Mouse (Mus musculus) hematopoietic stem cell, adult 5-6 weeks (primary cell): ENCODE results near the gene Olfr1135. TPM values are rescaled to one million over a fixed set of nuclear protein-coding genes. Genes with fewer than 3 reads are reported as not detected.

Experiments
- ATAC-seq, 2 experiments: fragments of 125-278 bp in 1 of 2; replicated peaks in 1 of 2; 2 replicates each; pipeline ENCODE4 v1.8.0; 2016 to 2017; ENCODE audit warnings: inconsistent platforms in 2 of 2, mild to moderate bottlenecking in 2 of 2, moderate number of reproducible peaks in 2 of 2, low read depth in 1 of 2, moderate TSS enrichment in 1 of 2; ENCODE audit not compliant: low FRiP score in 2 of 2, poor library complexity in 2 of 2, severe bottlenecking in 2 of 2, insufficient read depth in 1 of 2, low TSS enrichment in 1 of 2
- total RNA-seq: library from RNA; stranded (forward); fragments of 172-1452, 232-1000 nt; gene quantifications from 2 replicates; pipeline ENCODE4 v1.2.3, GENCODE M21; 2017

The Olfr1135 gene
- total RNA-seq, result not detected in 2 replicates

- ATAC-seq, result no peak
Measured at GRCm38 (mm10) chr2:87673564-87673963, at the start of gene Olfr1135. Olfr1135 (minus strand) TSS chr2:87673664.

GRCm38 (mm10) chr2:87713079-87713478 lies 39.6 kb upstream of the Olfr1135 start, which contains the start of gene Olfr1137:
Olfr1137 (minus strand) TSS chr2:87713179.
- ATAC-seq, result no peak

GRCm38 (mm10) chr2:87693847-87694246 lies 20.4 kb upstream of the Olfr1135 start, which contains the start of gene Olfr1136:
Olfr1136 (minus strand) TSS chr2:87693947.
- ATAC-seq, result no peak

GRCm38 (mm10) chr2:87658360-87658759 lies 15.1 kb downstream of the Olfr1135 start, which contains the start of gene Olfr1134:
Olfr1134 (minus strand) TSS chr2:87658460.
- no peak for ATAC-seq

GRCm38 (mm10) chr2:87647274-87647673 lies 26.2 kb downstream of the Olfr1135 start, which contains the start of gene Olfr1133:
Olfr1133 (minus strand) TSS chr2:87647374.
- no peak for ATAC-seq

- no peak for ATAC-seq
Measured at GRCm38 (mm10) chr2:87642441-87642840, 31.0 kb downstream of the Olfr1135 start.

GRCm38 (mm10) chr2:87637435-87637834 lies 36.0 kb downstream of the Olfr1135 start, which contains the start of gene Olfr1132:
Olfr1132 (minus strand) TSS chr2:87637535.
- no peak for ATAC-seq

GRCm38 (mm10) chr2:87626804-87627203 lies 46.7 kb downstream of the Olfr1135 start, which contains the start of gene Olfr1131:
Olfr1131 (plus strand) TSS chr2:87627104.
- no peak for ATAC-seq

Other genes with a start within 250 kb of the Olfr1135 start
- gene Olfr1124, start 243.4 kb downstream of the Olfr1135 start, total RNA-seq, result not detected in 2 replicates
- not detected in 2 replicates for gene Olfr1126, start 219.7 kb downstream of the Olfr1135 start, total RNA-seq
- not detected in 2 replicates for gene Pramel7, start 176.6 kb downstream of the Olfr1135 start, total RNA-seq
- gene Pramel6, start 167.1 kb downstream of the Olfr1135 start, total RNA-seq, result not detected in 2 replicates
- gene Olfr153, start 141.9 kb downstream of the Olfr1135 start, total RNA-seq, result not detected in 2 replicates
- not detected in 2 replicates for gene Olfr1128, start 128.1 kb downstream of the Olfr1135 start, total RNA-seq
- not detected in 2 replicates for gene Olfr1129, start 99.8 kb downstream of the Olfr1135 start, total RNA-seq
- not detected in 2 replicates for gene Olfr1130, start 67.5 kb downstream of the Olfr1135 start, total RNA-seq
- gene Olfr1131, start 46.6 kb downstream of the Olfr1135 start, total RNA-seq, result not detected in 2 replicates
- not detected in 2 replicates for gene Olfr1132, start 36.1 kb downstream of the Olfr1135 start, total RNA-seq
- not detected in 2 replicates for gene Olfr1133, start 26.3 kb downstream of the Olfr1135 start, total RNA-seq
- gene Olfr1134, start 15.2 kb downstream of the Olfr1135 start, total RNA-seq, result not detected in 2 replicates
- gene Olfr1136, start 20.3 kb upstream of the Olfr1135 start, total RNA-seq, result not detected in 2 replicates
- gene Olfr1137, start 39.5 kb upstream of the Olfr1135 start, total RNA-seq, result not detected in 2 replicates
- not detected in 2 replicates for gene Olfr1138, start 66.3 kb upstream of the Olfr1135 start, total RNA-seq
- not detected in 2 replicates for gene Olfr1140, start 70.1 kb upstream of the Olfr1135 start, total RNA-seq
- not detected in 2 replicates for gene Olfr1141, start 80.3 kb upstream of the Olfr1135 start, total RNA-seq
- gene Olfr152, start 105.8 kb upstream of the Olfr1135 start, total RNA-seq, result not detected in 2 replicates
- not detected in 2 replicates for gene Olfr1143, start 126.9 kb upstream of the Olfr1135 start, total RNA-seq
- gene Olfr1145, start 136.2 kb upstream of the Olfr1135 start, total RNA-seq, result not detected in 2 replicates
- gene Olfr1148, start 156.9 kb upstream of the Olfr1135 start, total RNA-seq, result not detected in 2 replicates
- gene Olfr1150-ps1, start 170.3 kb upstream of the Olfr1135 start, total RNA-seq, result not detected in 2 replicates
- not detected in 2 replicates for gene Olfr1151, start 182.2 kb upstream of the Olfr1135 start, total RNA-seq
- gene Olfr1152, start 192.8 kb upstream of the Olfr1135 start, total RNA-seq, result not detected in 2 replicates
- gene Olfr1153, start 221.3 kb upstream of the Olfr1135 start, total RNA-seq, result not detected in 2 replicates
- gene Olfr1154, start 231.5 kb upstream of the Olfr1135 start, total RNA-seq, result not detected in 2 replicates